Mouse (Mus musculus): Measurements from ENCODE around the gene Uchl5.

GRCm38 (mm10) chr1:143731691-143732090, 45.4 kb upstream of the Uchl5 start:
- no peak for TF ChIP-seq POLR2A (IDR thresholded peaks at IDR 0.05; ENCODE audit: borderline replicate concordance, extremely low read depth, low read depth, low read length)
- no peak for TF ChIP-seq CTCF (IDR thresholded peaks at IDR 0.05; ENCODE audit: insufficient read depth, low read length)

All from lung, adult 2 months (tissue).